Mouse (Mus musculus): ENCODE measurements at regions not wholly inside any gene's neighbourhood (a gene's known extent, or its start where the extent isn't known, plus 50 kb on each side); places are given as distances from the start of the nearest gene placed in this dataset.
A peak's percentile ranks its signal among the peaks of the same experiment; 100 is the strongest.

DNA sequence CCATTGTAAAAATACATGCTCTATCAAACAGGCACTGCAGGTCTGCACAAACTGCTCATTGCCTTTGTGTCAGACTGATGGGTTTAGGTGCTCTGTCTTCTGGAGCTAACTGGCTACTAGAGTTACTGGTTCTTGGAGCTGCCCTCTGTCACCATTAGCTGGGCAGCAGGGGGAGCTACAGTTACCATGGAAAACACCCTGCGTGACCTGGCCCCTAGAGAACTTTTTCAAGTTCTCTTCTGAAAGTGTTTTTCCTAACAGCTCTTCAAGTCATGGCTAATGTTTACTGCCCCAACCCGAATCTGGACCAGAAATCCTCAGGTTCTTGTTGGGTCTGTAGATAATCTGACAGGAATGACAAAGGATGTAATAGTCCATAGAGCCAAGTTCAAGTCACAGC lies 605.9 kb downstream of the Lmo4 start:
- Histone ChIP-seq H3K27ac (ENCODE audit: insufficient read depth, low read length) (no peak overlapping the region), H3K4me1 (ENCODE audit: control insufficient read depth, insufficient read depth, low read length) (no peaks in the 10 kb centered on the region), H3K4me3 (ENCODE audit: insufficient read depth, low read length) (no peak overlapping the region)
- TF ChIP-seq CTCF (IDR thresholded peaks at IDR 0.05; ENCODE audit: borderline replicate concordance, insufficient read depth, low read length), result peak; percentile 28; the same call in 1 of the 2 replicates
- TF ChIP-seq POLR2A (IDR thresholded peaks at IDR 0.05; ENCODE audit: low read depth, low read length), result no peak

DNA sequence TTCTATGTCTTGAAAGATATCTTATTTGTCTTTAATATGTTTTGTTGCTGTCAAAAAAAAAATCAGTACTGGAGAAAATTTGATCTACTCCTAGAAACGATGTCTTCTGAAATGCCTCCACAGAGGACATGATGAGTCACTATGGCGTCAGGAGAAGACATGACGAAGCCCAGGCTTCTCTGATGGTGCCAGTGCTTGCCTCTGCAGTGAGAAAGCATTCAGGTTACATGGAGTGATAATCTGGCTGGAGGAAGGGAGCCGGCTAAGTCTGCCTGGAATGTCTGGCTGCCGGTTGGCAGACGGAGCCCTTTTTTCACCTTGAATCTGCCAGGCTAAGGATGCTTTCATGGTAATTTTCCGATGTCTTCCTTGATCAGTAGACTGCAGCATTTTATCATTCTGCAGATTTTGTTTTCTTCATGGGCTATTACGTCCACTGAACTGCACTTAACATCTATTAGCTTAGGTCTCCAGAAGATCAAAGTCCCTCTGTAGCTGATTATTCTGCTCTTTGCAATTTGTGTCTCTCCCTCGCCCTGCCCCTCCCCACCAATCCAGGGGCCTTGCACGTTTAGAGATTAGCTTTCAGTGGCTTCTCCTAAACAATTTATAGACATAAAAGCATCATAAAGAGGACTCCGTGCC lies 607.9 kb downstream of the Lmo4 start:
- H3K4me1 ChIP-seq (ENCODE audit: control insufficient read depth, insufficient read depth, low read length), result no peaks in the 10 kb centered on the region
- no peak overlapping the region for H3K27ac ChIP-seq (ENCODE audit: insufficient read depth, low read length)
- no peak overlapping the region for H3K4me3 ChIP-seq (ENCODE audit: insufficient read depth, low read length)
- no peak for TF ChIP-seq CTCF (IDR thresholded peaks at IDR 0.05; ENCODE audit: borderline replicate concordance, insufficient read depth, low read length)
- TF ChIP-seq POLR2A (IDR thresholded peaks at IDR 0.05; ENCODE audit: low read depth, low read length), result no peak

- Histone ChIP-seq H3K4me3 (ENCODE audit: insufficient read depth, low read length) (no peak overlapping the region), H3K27ac (ENCODE audit: insufficient read depth, low read length) (no peak overlapping the region)
Measured at GRCm38 (mm10) chr3:143596011-143596683, 608.9 kb downstream of the Lmo4 start.

GRCm38 (mm10) chr3:143595081-143595480 lies 609.9 kb downstream of the Lmo4 start:
- no peak overlapping the region for H3K27ac ChIP-seq (ENCODE audit: insufficient read depth, low read length)
- TF ChIP-seq CTCF (IDR thresholded peaks at IDR 0.05; ENCODE audit: borderline replicate concordance, insufficient read depth, low read length) (no peak), POLR2A (IDR thresholded peaks at IDR 0.05; ENCODE audit: low read depth, low read length) (no peak)

More at GRCm38 (mm10) chr3:143596011-143596683, 608.9 kb downstream of the Lmo4 start:
- no peaks in the 10 kb centered on the region for H3K4me1 ChIP-seq (ENCODE audit: control insufficient read depth, insufficient read depth, low read length)
- no peak for TF ChIP-seq CTCF (IDR thresholded peaks at IDR 0.05; ENCODE audit: borderline replicate concordance, insufficient read depth, low read length)

GRCm38 (mm10) chr3:143594676-143595075 lies 610.3 kb downstream of the Lmo4 start:
- Histone ChIP-seq H3K4me1 (ENCODE audit: control insufficient read depth, insufficient read depth, low read length) (no peaks in the 10 kb centered on the region), H3K4me3 (ENCODE audit: insufficient read depth, low read length) (no peak overlapping the region), H3K27ac (ENCODE audit: insufficient read depth, low read length) (no peak overlapping the region)
- no peak for TF ChIP-seq CTCF (IDR thresholded peaks at IDR 0.05; ENCODE audit: borderline replicate concordance, insufficient read depth, low read length)
- TF ChIP-seq POLR2A (IDR thresholded peaks at IDR 0.05; ENCODE audit: low read depth, low read length), result no peak

More at GRCm38 (mm10) chr3:143595081-143595480, 609.9 kb downstream of the Lmo4 start:
- no peak overlapping the region for H3K4me3 ChIP-seq (ENCODE audit: insufficient read depth, low read length)
- no peaks in the 10 kb centered on the region for H3K4me1 ChIP-seq (ENCODE audit: control insufficient read depth, insufficient read depth, low read length)

GRCm38 (mm10) chr3:143586653-143587052 lies 618.4 kb downstream of the Lmo4 start:
- no peak overlapping the region for H3K27ac ChIP-seq (ENCODE audit: insufficient read depth, low read length)
- TF ChIP-seq CTCF (IDR thresholded peaks at IDR 0.05; ENCODE audit: borderline replicate concordance, insufficient read depth, low read length) (no peak), POLR2A (IDR thresholded peaks at IDR 0.05; ENCODE audit: low read depth, low read length) (no peak)
- no peaks in the 10 kb centered on the region for H3K4me1 ChIP-seq (ENCODE audit: control insufficient read depth, insufficient read depth, low read length)
- H3K4me3 ChIP-seq (ENCODE audit: insufficient read depth, low read length), result no peak overlapping the region

GRCm38 (mm10) chr3:143584692-143585603 lies 620.1 kb downstream of the Lmo4 start:
- Histone ChIP-seq H3K4me3 (ENCODE audit: insufficient read depth, low read length) (no peak overlapping the region), H3K4me1 (ENCODE audit: control insufficient read depth, insufficient read depth, low read length) (no peaks in the 10 kb centered on the region), H3K27ac (ENCODE audit: insufficient read depth, low read length) (no peak overlapping the region)
- TF ChIP-seq POLR2A (IDR thresholded peaks at IDR 0.05; ENCODE audit: low read depth, low read length) (no peak), CTCF (IDR thresholded peaks at IDR 0.05; ENCODE audit: borderline replicate concordance, insufficient read depth, low read length) (no peak)

DNA sequence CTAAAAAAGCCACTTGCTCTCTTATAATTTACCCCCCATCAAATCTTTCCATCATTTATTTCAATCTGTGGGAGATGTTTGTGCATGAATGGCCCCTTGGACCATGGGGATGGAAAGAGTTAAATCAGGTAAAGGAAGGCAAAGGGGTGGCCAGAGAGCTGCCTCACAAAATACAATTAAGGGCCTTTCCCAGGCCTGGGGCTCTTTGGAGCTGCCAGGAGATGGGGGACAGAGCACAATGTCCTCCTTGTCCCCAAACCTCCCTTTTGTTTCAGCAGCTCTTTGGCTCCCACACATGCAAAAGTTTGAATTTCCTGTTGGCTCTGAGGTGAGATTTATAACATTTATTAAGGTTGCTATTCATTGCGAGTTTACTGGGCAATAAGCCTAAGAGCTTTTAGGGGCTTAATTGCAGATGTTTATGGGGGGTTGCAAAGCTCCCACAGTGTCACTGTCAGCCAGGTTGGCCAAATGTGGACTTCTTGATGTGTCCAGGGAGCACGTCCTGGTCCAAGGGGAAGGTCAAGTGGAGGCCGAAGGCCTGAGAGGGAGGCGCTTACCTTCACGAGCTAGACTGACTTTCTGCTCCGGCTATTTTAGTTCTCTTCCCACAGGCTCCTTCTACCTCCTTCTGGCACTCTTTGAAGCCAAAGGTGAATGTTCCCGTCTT lies 628.5 kb downstream of the Lmo4 start:
- no peak overlapping the region for H3K27ac ChIP-seq (ENCODE audit: insufficient read depth, low read length)
- H3K4me3 ChIP-seq (ENCODE audit: insufficient read depth, low read length), result no peak overlapping the region

GRCm38 (mm10) chr3:143575737-143576136 lies 629.3 kb downstream of the Lmo4 start:
- H3K27ac ChIP-seq (ENCODE audit: insufficient read depth, low read length), result no peak overlapping the region
- no peaks in the 10 kb centered on the region for H3K4me1 ChIP-seq (ENCODE audit: control insufficient read depth, insufficient read depth, low read length)
- H3K4me3 ChIP-seq (ENCODE audit: insufficient read depth, low read length), result no peak overlapping the region
- no peak for TF ChIP-seq POLR2A (IDR thresholded peaks at IDR 0.05; ENCODE audit: low read depth, low read length)
- TF ChIP-seq CTCF (IDR thresholded peaks at IDR 0.05; ENCODE audit: borderline replicate concordance, insufficient read depth, low read length), result no peak

More for the DNA sequence above, 628.5 kb downstream of the Lmo4 start:
- TF ChIP-seq POLR2A (IDR thresholded peaks at IDR 0.05; ENCODE audit: low read depth, low read length) (no peak), CTCF (IDR thresholded peaks at IDR 0.05; ENCODE audit: borderline replicate concordance, insufficient read depth, low read length) (no peak)
- no peaks in the 10 kb centered on the region for H3K4me1 ChIP-seq (ENCODE audit: control insufficient read depth, insufficient read depth, low read length)
